Mouse (Mus musculus) liver, embryonic 13.5 days (tissue): ENCODE data around the gene Trpm1. TPM values are rescaled to one million over a fixed set of nuclear protein-coding genes. Genes with fewer than 3 reads are reported as not detected.

Experiments used
- ATAC-seq: fragments of 200-750 bp; cut with Nextera tagmentation; 2 replicates; pipeline ENCODE4 v1.8.0; 2017; ENCODE audit warnings: low read depth, mild to moderate bottlenecking, moderate number of reproducible peaks, moderate library complexity
- DNase-seq: peaks from one replicate; pipeline ENCODE4 v3.0.0; 2022
- H3K27ac ChIP-seq: fragments of 300-500 bp; sonication (generic); 2 replicates; pipeline ENCODE4 v1.5.1; 2015; ENCODE audit warnings: moderate library complexity, mild to moderate bottlenecking, inconsistent platforms
- H3K27me3 ChIP-seq: fragments of 300-500 bp; sonication (generic); 2 replicates; pipeline ENCODE4 v1.6.1; 2015; ENCODE audit warnings: mild to moderate bottlenecking, inconsistent platforms
- H3K36me3 ChIP-seq: fragments of 300-500 bp; sonication (generic); 2 replicates; pipeline ENCODE4 v1.6.1; 2015; ENCODE audit warnings: mild to moderate bottlenecking, inconsistent platforms
- H3K4me1 ChIP-seq: fragments of 300-500 bp; sonication (generic); replicated peaks from 2 replicates; pipeline ENCODE4 v1.6.1; 2015; ENCODE audit warnings: inconsistent platforms
- H3K4me2 ChIP-seq: fragments of 300-500 bp; sonication (generic); 2 replicates; pipeline ENCODE4 v1.6.1; 2015; ENCODE audit warnings: inconsistent platforms, mild to moderate bottlenecking, moderate library complexity
- H3K4me3 ChIP-seq: fragments of 300-500 bp; sonication (generic); replicated peaks from 2 replicates; pipeline ENCODE4 v1.5.1; 2015; ENCODE audit warnings: mild to moderate bottlenecking, inconsistent platforms
- H3K9ac ChIP-seq: fragments of 300-500 bp; sonication (generic); 2 replicates; pipeline ENCODE4 v1.6.1; 2015; ENCODE audit warnings: mild to moderate bottlenecking, inconsistent platforms
- H3K9me3 ChIP-seq: fragments of 300-500 bp; sonication (generic); replicated peaks from 2 replicates; pipeline ENCODE4 v1.6.1; 2016; ENCODE audit warnings: inconsistent platforms
- WGBS: fragments of 180-500 bp; shearing (Covaris S2); methylation state at CpG from one replicate; pipeline ENCODE4 v1.1.7; 2015; ENCODE audit not compliant: insufficient replicate concordance; 5-methylcytosine and 5-hydroxymethylcytosine counted together
- microRNA counts: library from miRNA; unstranded; fragments of <30 nt; microRNA quantifications from one replicate; lab custom pipeline; 2016
- microRNA-seq: library from miRNA; unstranded; fragments of <30 nt; microRNA quantifications from one replicate; pipeline ENCODE4, GENCODE M21; 2016
- polyA plus RNA-seq: library from polyadenylated mRNA; unstranded; fragments of >200 nt; fragmentation: Nextera tagmentation; extraction: Ambion mirVana; gene quantifications from 2 replicates; pipeline ENCODE4 v1.2.1, GENCODE M21; 2015

Gene Trpm1
- polyA plus RNA-seq, 1 experiment from 2014 or later: not detected

DNA sequence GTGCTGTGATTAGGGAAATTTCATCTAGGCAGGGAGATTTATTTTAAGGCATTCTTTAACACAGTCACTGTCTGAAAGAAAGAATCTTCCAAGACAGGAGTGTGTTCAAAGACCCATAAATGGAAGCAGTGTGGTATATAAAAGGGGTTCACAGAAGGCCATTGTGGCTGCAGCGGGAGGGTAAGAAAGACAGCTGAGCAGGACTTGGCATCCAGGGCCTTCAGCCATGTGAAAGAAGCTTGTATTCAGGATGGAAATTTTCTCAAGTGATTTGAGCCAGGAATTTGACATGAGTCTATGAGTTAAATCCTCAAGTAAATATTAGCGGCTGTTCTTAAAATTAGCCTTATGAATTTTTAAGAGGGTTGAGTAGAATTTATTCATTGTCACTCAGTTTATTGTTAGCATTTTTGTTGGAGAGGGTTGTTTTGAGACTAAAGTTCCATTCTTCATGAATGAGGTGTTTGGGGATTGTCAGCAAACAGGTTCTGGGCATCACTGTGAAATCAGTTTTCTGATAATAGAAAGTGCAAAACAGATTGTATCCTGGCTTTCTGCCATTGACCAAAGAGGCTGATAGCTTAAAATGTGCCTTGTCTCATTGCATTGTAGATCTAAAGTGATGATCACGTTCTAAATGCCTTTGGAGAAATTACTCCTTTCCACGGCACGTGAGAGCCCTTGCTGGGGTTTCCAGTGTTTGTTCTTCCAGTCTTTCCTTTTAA lies 142.8 kb downstream of the Trpm1 start:
- H3K27me3 ChIP-seq: no peaks in the 10 kb centered on the region
- no peak for DNase-seq
- no peak overlapping the region for H3K9ac ChIP-seq
- H3K4me1 ChIP-seq: 0 out of 2 replicates have a peak, but pooled peaks cover 3% of the 10 kb centered on the region
- 71% methylated on average over 5 of the region's 5 CpGs for WGBS
- ATAC-seq: no peak
- no peak overlapping the region for H3K27ac ChIP-seq
- H3K36me3 ChIP-seq: no peaks in the 10 kb centered on the region
- H3K9me3 ChIP-seq: no peaks in the 10 kb centered on the region
- no peak overlapping the region for H3K4me2 ChIP-seq
- H3K4me3 ChIP-seq: no peak overlapping the region

GRCm38 (mm10) chr7:64310241-64310640 lies 156.6 kb downstream of the Trpm1 start:
- Histone ChIP-seq H3K9ac (no peak overlapping the region), H3K27ac (no peak overlapping the region), H3K9me3 (no peaks in the 10 kb centered on the region), H3K4me2 (no peak overlapping the region), H3K27me3 (no peaks in the 10 kb centered on the region), H3K36me3 (no peaks in the 10 kb centered on the region), H3K4me3 (no peak overlapping the region), H3K4me1 (no peaks in the 10 kb centered on the region)
- DNase-seq: no peak
- WGBS: 81% methylated on average over 7 of the region's 7 CpGs
- ATAC-seq: no peak

DNA sequence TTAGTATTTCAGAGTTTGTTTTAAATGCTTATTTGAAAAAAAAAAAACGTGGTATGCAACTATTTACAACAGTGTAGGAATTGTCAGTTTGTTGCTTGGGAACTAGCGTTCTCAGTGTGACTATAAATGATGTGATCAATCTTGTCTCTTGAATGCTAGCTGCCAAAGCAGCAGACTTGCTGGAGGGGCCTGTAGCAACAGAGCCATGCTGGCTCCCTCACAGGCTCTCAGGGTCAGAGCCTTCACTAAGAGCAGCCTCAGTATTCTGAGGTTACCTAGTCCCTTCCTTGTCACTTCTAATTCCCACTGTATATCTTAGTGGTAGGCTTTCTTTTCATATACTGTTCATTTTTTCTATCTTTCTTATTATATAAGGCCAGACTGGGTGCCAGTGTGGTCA lies 157.1 kb downstream of the Trpm1 start:
- H3K4me3 ChIP-seq: no peak overlapping the region
- H3K4me2 ChIP-seq: no peak overlapping the region
- no peaks in the 10 kb centered on the region for H3K36me3 ChIP-seq
- no peak overlapping the region for H3K27ac ChIP-seq
- DNase-seq (no peak), ATAC-seq (no peak)
- H3K4me1 ChIP-seq: no peaks in the 10 kb centered on the region
- 54% methylated on average over 2 of the region's 2 CpGs for WGBS
- no peaks in the 10 kb centered on the region for H3K9me3 ChIP-seq
- no peaks in the 10 kb centered on the region for H3K27me3 ChIP-seq
- no peak overlapping the region for H3K9ac ChIP-seq

GRCm38 (mm10) chr7:64312811-64313210 lies 159.2 kb downstream of the Trpm1 start:
- H3K27ac ChIP-seq: no peak overlapping the region
- H3K4me1 ChIP-seq: no peaks in the 10 kb centered on the region
- no peak for ATAC-seq
- H3K36me3 ChIP-seq: peaks cover 3% of the 10 kb centered on the region
- no peak for DNase-seq
- no peak overlapping the region for H3K9ac ChIP-seq
- H3K9me3 ChIP-seq: no peaks in the 10 kb centered on the region
- 69% methylated on average over 7 of the region's 7 CpGs for WGBS
- H3K4me3 ChIP-seq: no peak overlapping the region
- no peak overlapping the region for H3K4me2 ChIP-seq
- no peaks in the 10 kb centered on the region for H3K27me3 ChIP-seq

MicroRNAs within 50 kb of the gene (microRNA counts, 519-probe panel; counts per million panel counts)
- 114 counts per million for microRNA mmu-miR-211 (lab: Ali Mortazavi, UCI)

Small RNAs within 50 kb of the gene (microRNA-seq; reads per million reads assigned to microRNA genes)
- gene Mir211 (1.8 reads per million), gene Mir6416 (not detected)

Other genes with a start within 250 kb of the Trpm1 start
- not detected in 2 replicates for gene E030018B13Rik, start 237.0 kb upstream of the Trpm1 start, polyA plus RNA-seq
- gene Klf13, start 214.9 kb upstream of the Trpm1 start, polyA plus RNA-seq: 13.6 and 14.1 TPM in 2 replicates
- 2.0 and 2.7 TPM in 2 replicates for gene Mtmr10, start 133.8 kb downstream of the Trpm1 start, polyA plus RNA-seq
- 1.5 and 1.9 TPM in 2 replicates for gene Fan1, start 220.3 kb downstream of the Trpm1 start, polyA plus RNA-seq
- 36.2 and 49.6 TPM in 2 replicates for gene Mphosph10, start 238.4 kb downstream of the Trpm1 start, polyA plus RNA-seq
- 42.3 and 45.1 TPM in 2 replicates for gene Mcee, start 238.8 kb downstream of the Trpm1 start, polyA plus RNA-seq